Mouse (Mus musculus): ENCODE measurements around the gene Immp2l.

Immp2l gene

GRCm38 (mm10) chr12:41874015-41874414, 850.1 kb downstream of the Immp2l start:
- DNase-seq (ENCODE audit: low read depth), result peak; percentile 4

- no peak for DNase-seq (ENCODE audit: low read depth)
Measured at GRCm38 (mm10) chr12:41877292-41877959, 853.5 kb downstream of the Immp2l start.

- DNase-seq (ENCODE audit: low read depth), result no peak
Measured at GRCm38 (mm10) chr12:41878493-41878892, 854.6 kb downstream of the Immp2l start.

- no peak for DNase-seq (ENCODE audit: low read depth)
Measured at GRCm38 (mm10) chr12:41878972-41879371, 855.1 kb downstream of the Immp2l start.

GRCm38 (mm10) chr12:41879412-41879811, 855.5 kb downstream of the Immp2l start:
- DNase-seq (ENCODE audit: low read depth), result no peak

GRCm38 (mm10) chr12:41880833-41881232, 856.9 kb downstream of the Immp2l start:
- no peak for DNase-seq (ENCODE audit: low read depth)

- no peak for DNase-seq (ENCODE audit: low read depth)
Measured at GRCm38 (mm10) chr12:41908011-41908410, 884.1 kb downstream of the Immp2l start.

- DNase-seq (ENCODE audit: low read depth), result no peak
Measured at GRCm38 (mm10) chr12:41911626-41912025, 887.7 kb downstream of the Immp2l start.

GRCm38 (mm10) chr12:41937751-41938150, 913.9 kb downstream of the Immp2l start:
- no peak for DNase-seq (ENCODE audit: low read depth)

- DNase-seq (ENCODE audit: low read depth), result no peak
Measured at GRCm38 (mm10) chr12:41941853-41942252, 918.0 kb downstream of the Immp2l start.

- no peak for DNase-seq (ENCODE audit: low read depth)
Measured at GRCm38 (mm10) chr12:41944079-41944672, 920.3 kb downstream of the Immp2l start.

GRCm38 (mm10) chr12:41946536-41946935, 922.6 kb downstream of the Immp2l start:
- DNase-seq (ENCODE audit: low read depth), result no peak

- no peak for DNase-seq (ENCODE audit: low read depth)
Measured at GRCm38 (mm10) chr12:41949409-41949808, 925.5 kb downstream of the Immp2l start.

- peak; percentile 44 for DNase-seq (ENCODE audit: low read depth)
Measured at GRCm38 (mm10) chr12:41949841-41950241, 926.0 kb downstream of the Immp2l start.

GRCm38 (mm10) chr12:41950726-41951125, 926.8 kb downstream of the Immp2l start:
- no peak for DNase-seq (ENCODE audit: low read depth)

GRCm38 (mm10) chr12:41961038-41961437, 937.1 kb downstream of the Immp2l start:
- peak; percentile 50 for DNase-seq (ENCODE audit: low read depth)

GRCm38 (mm10) chr12:41991408-41991807, 967.5 kb downstream of the Immp2l start:
- no peak for DNase-seq (ENCODE audit: low read depth)
